ENCODE assay signal across 35 mouse cellular contexts in the genomic region with DNA sequence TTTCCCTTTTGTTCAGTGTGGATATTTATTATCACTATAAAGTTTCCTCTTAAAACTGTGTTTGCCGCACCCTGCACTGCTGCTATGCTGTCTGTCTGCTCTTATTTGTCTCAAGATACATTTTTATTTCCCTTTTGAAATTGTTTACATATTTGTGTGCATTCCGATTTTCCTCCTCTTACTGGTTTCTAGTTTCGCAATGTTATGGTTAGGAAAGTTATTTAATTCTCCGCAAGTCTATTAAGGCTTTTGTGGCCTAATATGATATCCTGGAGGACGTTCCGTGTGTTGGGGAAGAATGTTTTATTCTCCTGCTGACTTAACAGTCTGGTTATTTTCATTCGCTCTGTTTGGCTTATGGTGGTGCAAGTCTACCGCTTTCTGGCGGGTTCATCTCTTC.
"Had no signal": no experiment of that assay in that cellular context is flagged by ENCODE, and none has a peak within 500 bp of the region (broad histone marks: within the 10 kb centered on the region; RNA-seq: fewer than 3 reads in every experiment).

No protein-coding gene starts in this region.

- ATAC-seq: hindbrain, embryonic 16.5 days; hindbrain, postnatal 0 days; inflammation-experienced regulatory T-cells, adult 6 months; intestine, embryonic 15.5 days; intestine, embryonic 16.5 days; intestine, postnatal 0 days had no signal

- H3K9me3 ChIP-seq: heart, embryonic 12.5 days; heart, embryonic 13.5 days; heart, embryonic 15.5 days; hindbrain, embryonic 10.5 days; hindbrain, embryonic 12.5 days; hindbrain, embryonic 13.5 days; hindbrain, embryonic 15.5 days; intestine, embryonic 15.5 days; kidney, embryonic 15.5 days had no signal

- H3K4me2 ChIP-seq: heart, embryonic 11.5 days; heart, embryonic 12.5 days; heart, embryonic 13.5 days; heart, embryonic 15.5 days; hindbrain, embryonic 12.5 days; hindbrain, embryonic 13.5 days; hindbrain, embryonic 14.5 days; hindbrain, embryonic 15.5 days; intestine, embryonic 15.5 days; kidney, embryonic 15.5 days had no signal

- H3K9ac ChIP-seq: heart, embryonic 12.5 days; heart, embryonic 13.5 days; heart, embryonic 15.5 days; hindbrain, embryonic 12.5 days; hindbrain, embryonic 13.5 days; hindbrain, embryonic 14.5 days; hindbrain, embryonic 15.5 days; intestine, embryonic 15.5 days; kidney, embryonic 15.5 days had no signal

- DNase-seq: heart, postnatal 10 days; heart, postnatal 14 days; heart, postnatal 36 days; heart, postnatal 4 days; kidney, adult 11 months; kidney, adult 18-20 months; kidney, adult 2 months; kidney, adult 8-10 months; kidney, adult 9 months; kidney, postnatal 10 days; kidney, postnatal 14 days; kidney, postnatal 25 days; kidney, postnatal 36 days; kidney, postnatal 4 days; layer of hippocampus, adult 9-11 months; layer of hippocampus, postnatal 36 days had no signal

- H3K4me3 ChIP-seq: heart, embryonic 12.5 days; heart, embryonic 13.5 days; heart, embryonic 15.5 days; hindbrain, embryonic 10.5 days; hindbrain, embryonic 12.5 days; hindbrain, embryonic 13.5 days; hindbrain, embryonic 15.5 days; intestine, embryonic 15.5 days; kidney, embryonic 15.5 days; layer of hippocampus, adult 2 months; left cerebral cortex, adult 2 months had no signal

- H3K27me3 ChIP-seq: heart, embryonic 12.5 days; heart, embryonic 13.5 days; heart, embryonic 15.5 days; hindbrain, embryonic 12.5 days; hindbrain, embryonic 13.5 days; hindbrain, embryonic 15.5 days; intestine, embryonic 15.5 days; kidney, embryonic 15.5 days had no signal

- H3K27ac ChIP-seq: heart, embryonic 13.5 days; heart, embryonic 15.5 days; hindbrain, embryonic 10.5 days; hindbrain, embryonic 12.5 days; hindbrain, embryonic 13.5 days; hindbrain, embryonic 14.5 days; hindbrain, embryonic 15.5 days; hindbrain, postnatal 0 days; intestine, embryonic 15.5 days; kidney, embryonic 15.5 days; kidney, postnatal 0 days; layer of hippocampus, adult 2 months; left cerebral cortex, adult 2 months had no signal

- H3K36me3 ChIP-seq: heart, embryonic 12.5 days; heart, embryonic 13.5 days; heart, embryonic 15.5 days; hindbrain, embryonic 10.5 days; hindbrain, embryonic 12.5 days; hindbrain, embryonic 13.5 days; hindbrain, embryonic 15.5 days; intestine, embryonic 15.5 days; kidney, embryonic 15.5 days had no signal

- H3K4me1 ChIP-seq: heart, embryonic 13.5 days; heart, embryonic 15.5 days; hindbrain, embryonic 10.5 days; hindbrain, embryonic 12.5 days; hindbrain, embryonic 13.5 days; hindbrain, embryonic 15.5 days had no signal
